Mouse (Mus musculus): ENCODE measurements around the gene Spock1.

GRCm38 (mm10) chr13:57603226-57603625 lies 304.9 kb downstream of the Spock1 start:
- TF ChIP-seq TAL1 (IDR thresholded peaks at IDR 0.05; ENCODE audit: low read length) (no peak), GATA1 (IDR thresholded peaks at IDR 0.05; ENCODE audit: low read length) (no peak)

All from erythroblast, embryonic 14.5 days (primary cell).